Mouse (Mus musculus): ENCODE measurements at regions not wholly inside any gene's neighbourhood (a gene's known extent, or its start where the extent isn't known, plus 50 kb on each side); places are given as distances from the start of the nearest gene placed in this dataset.
A peak's percentile ranks its signal among the peaks of the same experiment; 100 is the strongest.

- no peaks in the 10 kb centered on the region for H3K4me1 ChIP-seq (ENCODE audit: control insufficient read depth in 2 of 2, insufficient read depth in 2 of 2, low read length in 2 of 2)
- H3K27me3 ChIP-seq (ENCODE audit: control insufficient read depth, insufficient read depth, low read length), result no peaks in the 10 kb centered on the region
- H3K4me2 ChIP-seq (ENCODE audit: low read length), result no peak overlapping the region
- H3K36me3 ChIP-seq (ENCODE audit: control insufficient read depth, insufficient read depth, low read length), result no peaks in the 10 kb centered on the region
- no peak overlapping the region for H3K9ac ChIP-seq (ENCODE audit: low read length)
- H3K9me3 ChIP-seq (ENCODE audit: control insufficient read depth, low read length), result no peaks in the 10 kb centered on the region
- H3K27ac ChIP-seq (replicated peaks in 1 of 2; ENCODE audit: control insufficient read depth in 1 of 2, insufficient read depth in 1 of 2, low read depth in 2 of 2, low read length in 2 of 2), result no peak overlapping the region
- WGBS, result 45% methylated on average over 2 of the region's 2 CpGs
- ATAC-seq (ENCODE audit: insufficient number of reproducible peaks, insufficient read depth, low FRiP score, low read depth), result no peak
- H3K4me3 ChIP-seq (ENCODE audit: control insufficient read depth in 1 of 2, insufficient read depth in 1 of 2, low read depth in 1 of 2, low read length in 2 of 2), result no peak overlapping the region
These were observed 155.3 kb downstream of the Tox3 start for GRCm38 (mm10) chr8:90192856-90193255.

GRCm38 (mm10) chr8:90182807-90183206 lies 165.3 kb downstream of the Tox3 start:
- Histone ChIP-seq H3K9ac (ENCODE audit: low read length) (no peak overlapping the region), H3K27me3 (ENCODE audit: control insufficient read depth, insufficient read depth, low read length) (no peaks in the 10 kb centered on the region), H3K4me3 (ENCODE audit: control insufficient read depth in 1 of 2, insufficient read depth in 1 of 2, low read depth in 1 of 2, low read length in 2 of 2) (no peak overlapping the region), H3K9me3 (ENCODE audit: control insufficient read depth, low read length) (no peaks in the 10 kb centered on the region), H3K27ac (replicated peaks in 1 of 2; ENCODE audit: control insufficient read depth in 1 of 2, insufficient read depth in 1 of 2, low read depth in 2 of 2, low read length in 2 of 2) (no peak overlapping the region), H3K4me2 (ENCODE audit: low read length) (no peak overlapping the region), H3K36me3 (ENCODE audit: control insufficient read depth, insufficient read depth, low read length) (no peaks in the 10 kb centered on the region), H3K4me1 (ENCODE audit: control insufficient read depth in 2 of 2, insufficient read depth in 2 of 2, low read length in 2 of 2) (no peaks in the 10 kb centered on the region)
- ATAC-seq (ENCODE audit: insufficient number of reproducible peaks, insufficient read depth, low FRiP score, low read depth), result no peak
- 49% methylated on average over 6 of the region's 6 CpGs for WGBS

DNA sequence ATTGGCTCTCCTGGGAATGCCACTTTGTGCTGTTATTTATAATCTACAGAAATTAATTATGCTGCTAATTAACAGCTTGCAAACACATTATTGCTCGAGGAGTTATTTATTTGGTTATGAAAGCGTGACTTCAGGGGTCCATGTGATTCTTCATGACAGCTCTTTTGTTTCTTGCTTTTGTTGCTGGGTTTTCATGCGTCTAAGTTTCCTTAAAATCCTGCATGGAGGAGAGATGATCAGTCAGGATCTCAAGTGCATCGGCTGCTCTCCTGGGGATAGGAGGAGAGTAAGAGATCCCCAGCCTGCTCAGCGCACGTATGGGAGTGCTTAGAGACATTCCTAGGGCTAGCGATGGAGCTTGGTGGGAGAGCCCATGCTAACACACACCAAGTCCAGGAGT lies 171.4 kb downstream of the Tox3 start:
- no peaks in the 10 kb centered on the region for H3K27me3 ChIP-seq (ENCODE audit: control insufficient read depth, insufficient read depth, low read length)
- no peak overlapping the region for H3K9ac ChIP-seq (ENCODE audit: low read length)
- 75% methylated on average over 7 of the region's 7 CpGs for WGBS
- no peaks in the 10 kb centered on the region for H3K36me3 ChIP-seq (ENCODE audit: control insufficient read depth, insufficient read depth, low read length)
- no peak for ATAC-seq (ENCODE audit: insufficient number of reproducible peaks, insufficient read depth, low FRiP score, low read depth)
- H3K9me3 ChIP-seq (ENCODE audit: control insufficient read depth, low read length), result no peaks in the 10 kb centered on the region
- H3K4me2 ChIP-seq (ENCODE audit: low read length), result no peak overlapping the region
- no peak overlapping the region for H3K27ac ChIP-seq (replicated peaks in 1 of 2; ENCODE audit: control insufficient read depth in 1 of 2, insufficient read depth in 1 of 2, low read depth in 2 of 2, low read length in 2 of 2)
- H3K4me3 ChIP-seq (ENCODE audit: control insufficient read depth in 1 of 2, insufficient read depth in 1 of 2, low read depth in 1 of 2, low read length in 2 of 2), result no peak overlapping the region
- H3K4me1 ChIP-seq (ENCODE audit: control insufficient read depth in 2 of 2, insufficient read depth in 2 of 2, low read length in 2 of 2), result no peaks in the 10 kb centered on the region

GRCm38 (mm10) chr8:90176335-90176734 lies 171.8 kb downstream of the Tox3 start:
- 39% methylated on average over 9 of the region's 9 CpGs for whole genome bisulfite sequencing
- H3K27ac ChIP-seq (replicated peaks in 1 of 2; ENCODE audit: control insufficient read depth in 1 of 2, insufficient read depth in 1 of 2, low read depth in 2 of 2, low read length in 2 of 2), result no peak overlapping the region
- no peak overlapping the region for H3K9ac ChIP-seq (ENCODE audit: low read length)
- no peaks in the 10 kb centered on the region for H3K27me3 ChIP-seq (ENCODE audit: control insufficient read depth, insufficient read depth, low read length)
- no peak overlapping the region for H3K4me2 ChIP-seq (ENCODE audit: low read length)
- ATAC-seq (ENCODE audit: insufficient number of reproducible peaks, insufficient read depth, low FRiP score, low read depth), result no peak
- no peaks in the 10 kb centered on the region for H3K9me3 ChIP-seq (ENCODE audit: control insufficient read depth, low read length)
- H3K4me3 ChIP-seq (ENCODE audit: control insufficient read depth in 1 of 2, insufficient read depth in 1 of 2, low read depth in 1 of 2, low read length in 2 of 2), result no peak overlapping the region
- no peaks in the 10 kb centered on the region for H3K36me3 ChIP-seq (ENCODE audit: control insufficient read depth, insufficient read depth, low read length)
- H3K4me1 ChIP-seq (ENCODE audit: control insufficient read depth in 2 of 2, insufficient read depth in 2 of 2, low read length in 2 of 2), result no peaks in the 10 kb centered on the region

DNA sequence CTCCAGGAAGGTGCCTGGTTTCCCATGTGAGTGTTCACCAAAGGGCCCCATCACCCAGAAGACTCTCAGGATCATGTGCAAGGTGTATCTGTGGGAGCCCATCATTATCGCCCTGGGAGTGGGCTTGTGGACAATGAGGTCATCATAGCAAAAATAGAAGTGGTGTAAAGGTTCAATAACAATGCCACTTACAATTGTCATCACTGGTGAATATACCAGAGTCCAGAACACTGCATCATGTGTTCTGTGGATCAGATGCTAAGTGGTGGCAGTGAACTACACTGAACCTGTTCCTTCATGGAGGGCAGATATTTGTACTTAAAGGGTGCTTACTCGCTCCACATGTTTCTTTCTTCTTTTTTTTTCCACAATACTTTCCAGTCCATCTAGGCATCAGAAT lies 181.5 kb downstream of the Tox3 start:
- ATAC-seq (ENCODE audit: insufficient number of reproducible peaks, insufficient read depth, low FRiP score, low read depth), result peak; percentile 77
- Histone ChIP-seq H3K36me3 (ENCODE audit: control insufficient read depth, insufficient read depth, low read length) (no peaks in the 10 kb centered on the region), H3K4me1 (ENCODE audit: control insufficient read depth in 2 of 2, insufficient read depth in 2 of 2, low read length in 2 of 2) (peaks cover 2 to 5% of the 10 kb centered on the region in 2 experiments; a peak in 3 of 4 replicates), H3K27ac (replicated peaks in 1 of 2; ENCODE audit: control insufficient read depth in 1 of 2, insufficient read depth in 1 of 2, low read depth in 2 of 2, low read length in 2 of 2) (peak overlapping the region; percentile 18 to 70; a peak in 2 of 4 replicates), H3K4me2 (ENCODE audit: low read length) (no peak overlapping the region), H3K9ac (ENCODE audit: low read length) (no peak overlapping the region), H3K27me3 (ENCODE audit: control insufficient read depth, insufficient read depth, low read length) (no peaks in the 10 kb centered on the region), H3K9me3 (ENCODE audit: control insufficient read depth, low read length) (no peaks in the 10 kb centered on the region), H3K4me3 (ENCODE audit: control insufficient read depth in 1 of 2, insufficient read depth in 1 of 2, low read depth in 1 of 2, low read length in 2 of 2) (no peak overlapping the region)
- 33% methylated on average over 2 of the region's 2 CpGs for WGBS

DNA sequence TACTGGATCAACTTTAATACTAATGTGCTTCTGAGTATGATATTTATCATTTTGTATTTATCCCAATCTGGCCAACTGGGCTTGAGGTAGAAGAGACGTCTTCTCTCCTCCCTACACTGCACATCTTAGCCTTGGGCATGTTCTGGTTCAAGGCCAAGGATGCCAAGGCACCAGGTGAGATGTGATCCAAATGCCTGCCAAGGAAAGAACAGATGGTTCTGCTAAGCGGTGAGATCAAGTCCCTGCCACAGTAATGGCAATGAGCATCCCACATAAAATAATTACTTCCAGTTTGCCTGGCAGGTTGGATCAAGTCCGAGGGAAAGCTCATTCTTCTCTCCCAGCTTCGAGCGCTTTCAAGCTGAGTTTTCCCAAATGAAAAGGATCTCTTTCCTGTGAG lies 196.7 kb downstream of the Tox3 start:
- Histone ChIP-seq H3K4me2 (ENCODE audit: low read length) (no peak overlapping the region), H3K36me3 (ENCODE audit: control insufficient read depth, insufficient read depth, low read length) (no peaks in the 10 kb centered on the region), H3K4me3 (ENCODE audit: control insufficient read depth in 1 of 2, insufficient read depth in 1 of 2, low read depth in 1 of 2, low read length in 2 of 2) (no peak overlapping the region), H3K27ac (replicated peaks in 1 of 2; ENCODE audit: control insufficient read depth in 1 of 2, insufficient read depth in 1 of 2, low read depth in 2 of 2, low read length in 2 of 2) (no peak overlapping the region), H3K9ac (ENCODE audit: low read length) (no peak overlapping the region), H3K9me3 (ENCODE audit: control insufficient read depth, low read length) (no peaks in the 10 kb centered on the region), H3K4me1 (ENCODE audit: control insufficient read depth in 2 of 2, insufficient read depth in 2 of 2, low read length in 2 of 2) (no peaks in the 10 kb centered on the region), H3K27me3 (ENCODE audit: control insufficient read depth, insufficient read depth, low read length) (no peaks in the 10 kb centered on the region)
- 85% methylated on average over 5 of the region's 5 CpGs for WGBS
- no peak for ATAC-seq (ENCODE audit: insufficient number of reproducible peaks, insufficient read depth, low FRiP score, low read depth)

DNA sequence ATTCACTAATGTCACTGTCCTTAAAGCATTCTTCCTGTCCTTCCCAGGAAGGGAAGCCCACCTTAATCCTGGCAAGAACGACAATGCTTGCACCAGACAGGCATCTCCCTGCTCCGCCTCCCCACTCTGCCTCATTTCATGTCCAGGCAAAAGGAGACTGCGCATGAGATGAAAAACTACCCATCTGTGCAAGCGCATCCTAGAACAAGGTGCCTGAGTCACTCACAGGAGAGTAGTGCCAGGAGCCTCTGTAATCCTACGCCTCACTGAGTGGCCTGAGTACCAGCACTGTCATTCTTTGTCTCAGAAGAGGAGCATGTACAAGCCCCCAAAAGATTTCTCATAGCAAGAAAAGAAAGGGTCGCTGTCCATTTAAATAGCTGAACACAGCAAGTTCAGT lies 198.2 kb downstream of the Tox3 start:
- Histone ChIP-seq H3K4me3 (ENCODE audit: control insufficient read depth in 1 of 2, insufficient read depth in 1 of 2, low read depth in 1 of 2, low read length in 2 of 2) (no peak overlapping the region), H3K9ac (ENCODE audit: low read length) (no peak overlapping the region), H3K36me3 (ENCODE audit: control insufficient read depth, insufficient read depth, low read length) (no peaks in the 10 kb centered on the region), H3K27ac (replicated peaks in 1 of 2; ENCODE audit: control insufficient read depth in 1 of 2, insufficient read depth in 1 of 2, low read depth in 2 of 2, low read length in 2 of 2) (no peak overlapping the region), H3K9me3 (ENCODE audit: control insufficient read depth, low read length) (no peaks in the 10 kb centered on the region), H3K4me2 (ENCODE audit: low read length) (no peak overlapping the region), H3K4me1 (ENCODE audit: control insufficient read depth in 2 of 2, insufficient read depth in 2 of 2, low read length in 2 of 2) (no peaks in the 10 kb centered on the region), H3K27me3 (ENCODE audit: control insufficient read depth, insufficient read depth, low read length) (no peaks in the 10 kb centered on the region)
- no peak for ATAC-seq (ENCODE audit: insufficient number of reproducible peaks, insufficient read depth, low FRiP score, low read depth)
- WGBS, result 74% methylated on average over 6 of the region's 6 CpGs

- Histone ChIP-seq H3K4me3 (ENCODE audit: control insufficient read depth in 1 of 2, insufficient read depth in 1 of 2, low read depth in 1 of 2, low read length in 2 of 2) (no peak overlapping the region), H3K27me3 (ENCODE audit: control insufficient read depth, insufficient read depth, low read length) (no peaks in the 10 kb centered on the region), H3K27ac (replicated peaks in 1 of 2; ENCODE audit: control insufficient read depth in 1 of 2, insufficient read depth in 1 of 2, low read depth in 2 of 2, low read length in 2 of 2) (peak overlapping the region; percentile 75 to 81; a peak in 3 of 4 replicates), H3K9me3 (ENCODE audit: control insufficient read depth, low read length) (no peaks in the 10 kb centered on the region), H3K4me1 (ENCODE audit: control insufficient read depth in 2 of 2, insufficient read depth in 2 of 2, low read length in 2 of 2) (peaks cover 2 to 19% of the 10 kb centered on the region in 2 experiments; a peak in 3 of 4 replicates), H3K36me3 (ENCODE audit: control insufficient read depth, insufficient read depth, low read length) (no peaks in the 10 kb centered on the region), H3K4me2 (ENCODE audit: low read length) (no peak overlapping the region; the same call in none of the 2 replicates), H3K9ac (ENCODE audit: low read length) (no peak overlapping the region)
- WGBS, result 43% methylated on average over 5 of the region's 5 CpGs
- peak; percentile 35; the same call in 1 of the 2 replicates for ATAC-seq (ENCODE audit: insufficient number of reproducible peaks, insufficient read depth, low FRiP score, low read depth)
These were observed 213.5 kb downstream of the Tox3 start for GRCm38 (mm10) chr8:90134626-90135025.
